21 mouse cellular contexts compared by ENCODE assay signal in genomic region chr12:76784056-76784619, GRCm38 (mm10). TPM values are rescaled to one million over a fixed set of nuclear protein-coding genes. Genes with fewer than 3 reads are reported as not detected.
DNase-seq lines count a peak whose midpoint lies in the region; ATAC-seq and TF ChIP-seq lines count a peak whose summit lies in the region.
"Had no signal": no experiment of that assay in that cellular context is flagged by ENCODE, and none has a peak within 500 bp of the region (broad histone marks: within the 10 kb centered on the region; RNA-seq: fewer than 3 reads in every experiment).

No protein-coding gene starts in this region.

- no peak overlapping the region for H3K4me3 ChIP-seq in kidney, adult 2 months (ENCODE audit: insufficient read depth, low read depth, low read length)
- H3K4me3 ChIP-seq in heart, postnatal 0 days (ENCODE audit: low read depth, low read length): no peak overlapping the region
- H3K4me3 ChIP-seq: forebrain, embryonic 13.5 days had no signal

- H3K27me3 ChIP-seq in kidney, adult 2 months (replicated peaks; ENCODE audit: control insufficient read depth, insufficient read depth, low read length): no peaks in the 10 kb centered on the region
- H3K27me3 ChIP-seq in heart, postnatal 0 days (ENCODE audit: control insufficient read depth, insufficient read depth, low read length): no peaks in the 10 kb centered on the region
- H3K27me3 ChIP-seq: forebrain, embryonic 13.5 days had no signal

- no peaks in the 10 kb centered on the region for H3K9me3 ChIP-seq in heart, postnatal 0 days (replicated peaks; ENCODE audit: control insufficient read depth, low read length)
- H3K9me3 ChIP-seq: forebrain, embryonic 13.5 days had no signal

- DNase-seq in adrenal gland, adult (ENCODE audit: inconsistent age in 2 of 2, low spot score in 1 of 2): peak; percentile 51 to 81
- no peak for DNase-seq in adrenal gland, postnatal 25 days
- peak; percentile 21 for DNase-seq in kidney, adult 2 months
- no peak for DNase-seq in kidney, postnatal 25 days
- peak; percentile 10 to 21 for DNase-seq in heart, adult 9 months (ENCODE audit: low spot score in 2 of 2)
- DNase-seq in heart, postnatal 0 days (ENCODE audit: low spot score): no peak
- DNase-seq in cerebellum, postnatal 10 days: no peak
- DNase-seq: cerebellum, adult 9-11 months; embryo, embryonic 11 days; kidney, adult 18-20 months; kidney, postnatal 4 days; lung, embryonic 14.5 days; midbrain, embryonic 14.5 days; right cerebral cortex, postnatal 4 days; thymus, postnatal 36 days had no signal

- no peak overlapping the region for H3K27ac ChIP-seq in kidney, adult 2 months (ENCODE audit: insufficient read depth, low read depth, low read length)
- H3K27ac ChIP-seq in heart, postnatal 0 days (ENCODE audit: low read depth): peak overlapping the region; percentile 58
- H3K27ac ChIP-seq: forebrain, embryonic 13.5 days; hindbrain, postnatal 0 days had no signal

- 60% methylated on average over 10 of the region's 10 CpGs for WGBS in kidney, adult 2 months
- WGBS in heart, postnatal 0 days: 33% methylated on average over 10 of the region's 10 CpGs

- TF ChIP-seq POLR2A in kidney, adult 2 months (IDR thresholded peaks at IDR 0.05; ENCODE audit: low read depth, low read length): no peak

- H3K4me1 ChIP-seq in kidney, adult 2 months (ENCODE audit: control insufficient read depth, insufficient read depth, low read length): peaks cover 4% of the 10 kb centered on the region
- peaks cover 19% of the 10 kb centered on the region for H3K4me1 ChIP-seq in heart, postnatal 0 days (ENCODE audit: control insufficient read depth, insufficient read depth)

- H3K9ac ChIP-seq in heart, postnatal 0 days (replicated peaks; ENCODE audit: low read depth, low read length): no peak overlapping the region
- H3K9ac ChIP-seq: forebrain, embryonic 13.5 days; lung, embryonic 14.5 days had no signal

- ATAC-seq in heart, postnatal 0 days (ENCODE audit: insufficient read depth, low read depth): peak; percentile 60; the same call in 1 of the 2 replicates
- ATAC-seq in CD4-positive, CD25-positive, alpha-beta regulatory T cell, adult 4 months: no peak
- ATAC-seq: forebrain, embryonic 13.5 days; hindbrain, postnatal 0 days had no signal

- TF ChIP-seq CTCF in kidney, adult 2 months (conservative IDR thresholded peaks at IDR 0.05; ENCODE audit: insufficient read depth, insufficient read length, low read depth, low read length): no peak
- TF ChIP-seq CTCF in heart, postnatal 0 days (IDR thresholded peaks at IDR 0.05; ENCODE audit: low read depth): no peak

- TF ChIP-seq EP300 in heart, postnatal 0 days (IDR thresholded peaks at IDR 0.05; ENCODE audit: low read depth): no peak

- H3K36me3 ChIP-seq in kidney, adult 2 months (ENCODE audit: control insufficient read depth, insufficient read depth, low read length): peaks cover 2% of the 10 kb centered on the region; the same call in 1 of the 2 replicates
- peaks cover 8% of the 10 kb centered on the region; the same call in 1 of the 2 replicates for H3K36me3 ChIP-seq in heart, postnatal 0 days (replicated peaks; ENCODE audit: control insufficient read depth, insufficient read depth, low read length)

- no peak overlapping the region for H3K4me2 ChIP-seq in heart, postnatal 0 days (ENCODE audit: low read depth, low read length)
- H3K4me2 ChIP-seq: forebrain, embryonic 13.5 days; lung, embryonic 14.5 days had no signal

RNA-seq across cellular contexts. Expression of gene Gpx2, which starts 11.2 kb away (rescaled TPM):
- total RNA-seq in adrenal gland, postnatal 25 days (2021): not detected in 2 replicates
- 0.08 and 0.33 TPM in 2 replicates for polyA plus RNA-seq in kidney, adult 2 months (2012; rRNA removed)
- not detected in 2 replicates for total RNA-seq in heart, postnatal 0 days (2014; rRNA removed; ENCODE audit: low replicate concordance)
- polyA plus RNA-seq in heart, postnatal 0 days (2015; fragmentation: Nextera tagmentation; extraction: Ambion mirVana): 0.49 TPM in 1 of 2 replicates, not detected in the other
- polyA plus RNA-seq in CD4-positive, CD25-positive, alpha-beta regulatory T cell, adult 4 months (2017; shearing (Covaris generic)): not detected
- total RNA-seq: heart, postnatal 36 days; hindbrain, postnatal 0 days; neutrophil, adult 5-6 weeks had no signal
- polyA plus RNA-seq: midbrain, embryonic 14.5 days; testis, adult 2 months had no signal

RNA-seq across cellular contexts. Expression of gene Fntb, which starts 18.7 kb away (rescaled TPM):
- 11.1 and 15.0 TPM in 2 replicates for total RNA-seq in adrenal gland, postnatal 25 days (2021)
- 13.2 TPM in 2 replicates for polyA plus RNA-seq in kidney, adult 2 months (2012; rRNA removed)
- total RNA-seq in heart, postnatal 0 days (2014; rRNA removed; ENCODE audit: low replicate concordance): 15.1 and 20.0 TPM in 2 replicates
- 13.0 and 13.2 TPM in 2 replicates for polyA plus RNA-seq in heart, postnatal 0 days (2015; fragmentation: Nextera tagmentation; extraction: Ambion mirVana)
- 10 to 100 TPM; 28.8 to 30.3 TPM for polyA plus RNA-seq in CD4-positive, CD25-positive, alpha-beta regulatory T cell, adult 4 months (2017; shearing (Covaris generic))

RNA-seq across cellular contexts. Expression of gene Churc1, which starts 18.8 kb away (rescaled TPM):
- 62.5 and 83.0 TPM in 2 replicates for total RNA-seq in adrenal gland, postnatal 25 days (2021)
- polyA plus RNA-seq in kidney, adult 2 months (2012; rRNA removed): 71.3 and 105 TPM in 2 replicates
- total RNA-seq in heart, postnatal 0 days (2014; rRNA removed; ENCODE audit: low replicate concordance): 131 and 172 TPM in 2 replicates
- 307 TPM in 2 replicates for polyA plus RNA-seq in heart, postnatal 0 days (2015; fragmentation: Nextera tagmentation; extraction: Ambion mirVana)
- 100 to 1,000 TPM; 129 to 145 TPM for polyA plus RNA-seq in CD4-positive, CD25-positive, alpha-beta regulatory T cell, adult 4 months (2017; shearing (Covaris generic))

RNA-seq across cellular contexts. Expression of gene Rab15, which starts 38.6 kb away (rescaled TPM):
- 1.6 and 3.3 TPM in 2 replicates for total RNA-seq in adrenal gland, postnatal 25 days (2021)
- 4.4 and 4.7 TPM in 2 replicates for polyA plus RNA-seq in kidney, adult 2 months (2012; rRNA removed)
- 1.1 and 10.3 TPM in 2 replicates for total RNA-seq in heart, postnatal 0 days (2014; rRNA removed; ENCODE audit: low replicate concordance)
- 1.6 and 1.7 TPM in 2 replicates for polyA plus RNA-seq in heart, postnatal 0 days (2015; fragmentation: Nextera tagmentation; extraction: Ambion mirVana)
- polyA plus RNA-seq in CD4-positive, CD25-positive, alpha-beta regulatory T cell, adult 4 months (2017; shearing (Covaris generic)): not detected
- total RNA-seq: neutrophil, adult 5-6 weeks had no signal

Comparison
In these comparisons a context has a peak if more than half of its experiments do, and no peak if none do; other contexts are left out.
1. DNase-seq: peak in adrenal gland, adult (2 of 2), kidney, adult 2 months (single experiment) and heart, adult 9 months (2 of 2); none in adrenal gland, postnatal 25 days (single experiment), kidney, postnatal 25 days (0 of 2), heart, postnatal 0 days (single experiment) and cerebellum, postnatal 10 days (0 of 2).